Mouse (Mus musculus): Measurements from ENCODE around the gene Mapk9. TPM values are rescaled to one million over a fixed set of nuclear protein-coding genes. Genes with fewer than 3 reads are reported as not detected.

Mapk9 gene
- polyA plus RNA-seq, 1 experiment from 2014 or later = 51.8 TPM

GRCm38 (mm10) chr11:49845958-49846357 lies 593 bp upstream of the Mapk9 start:
- Histone ChIP-seq H3K27ac (ENCODE audit: low read depth, low read length) (no peak overlapping the region; the same call in 1 of the 2 replicates), H3K4me3 (ENCODE audit: low read depth, low read length) (peak overlapping the region; percentile 91), H3K27me3 (ENCODE audit: control insufficient read depth, insufficient read depth, low read length) (no peaks in the 10 kb centered on the region), H3K4me2 (ENCODE audit: low read depth) (peak overlapping the region; percentile 87), H3K9me3 (ENCODE audit: control insufficient read depth, low read length) (no peaks in the 10 kb centered on the region), H3K9ac (ENCODE audit: low read length) (peak overlapping the region; percentile 88), H3K4me1 (ENCODE audit: control insufficient read depth, insufficient read depth, low read length) (peaks cover 13% of the 10 kb centered on the region), H3K36me3 (ENCODE audit: control insufficient read depth, insufficient read depth, low read length) (no peaks in the 10 kb centered on the region)
- DNase-seq (ENCODE audit: low spot score) = no peak
- ATAC-seq (ENCODE audit: insufficient read depth, low FRiP score, low TSS enrichment) = 0 out of 2 replicates have a peak, but pooled peaks have one; percentile 4
- 42% methylated on average over 11 of the region's 11 CpGs for WGBS

- Histone ChIP-seq H3K4me1 (ENCODE audit: control insufficient read depth, insufficient read depth, low read length) (peaks cover 13% of the 10 kb centered on the region), H3K4me2 (ENCODE audit: low read depth) (peak overlapping the region; percentile 87), H3K9ac (ENCODE audit: low read length) (peak overlapping the region; percentile 88), H3K9me3 (ENCODE audit: control insufficient read depth, low read length) (no peaks in the 10 kb centered on the region), H3K27me3 (ENCODE audit: control insufficient read depth, insufficient read depth, low read length) (no peaks in the 10 kb centered on the region), H3K36me3 (ENCODE audit: control insufficient read depth, insufficient read depth, low read length) (no peaks in the 10 kb centered on the region), H3K27ac (ENCODE audit: low read depth, low read length) (peak overlapping the region; percentile 78), H3K4me3 (ENCODE audit: low read depth, low read length) (peak overlapping the region; percentile 91)
- ATAC-seq (ENCODE audit: insufficient read depth, low FRiP score, low TSS enrichment) = no peak
- WGBS = 10% methylated on average over 29 of the region's 29 CpGs
- DNase-seq (ENCODE audit: low spot score) = peak; percentile 39
These were observed 690 bp downstream of the Mapk9 start for GRCm38 (mm10) chr11:49847071-49847810.

GRCm38 (mm10) chr11:49847811-49848078 lies 1.2 kb downstream of the Mapk9 start:
- Histone ChIP-seq H3K9me3 (ENCODE audit: control insufficient read depth, low read length) (no peaks in the 10 kb centered on the region), H3K36me3 (ENCODE audit: control insufficient read depth, insufficient read depth, low read length) (no peaks in the 10 kb centered on the region), H3K4me1 (ENCODE audit: control insufficient read depth, insufficient read depth, low read length) (peaks cover 13% of the 10 kb centered on the region), H3K4me2 (ENCODE audit: low read depth) (peak overlapping the region; percentile 87), H3K27ac (ENCODE audit: low read depth, low read length) (no peak overlapping the region), H3K4me3 (ENCODE audit: low read depth, low read length) (peak overlapping the region; percentile 91; the same call in 1 of the 2 replicates), H3K27me3 (ENCODE audit: control insufficient read depth, insufficient read depth, low read length) (no peaks in the 10 kb centered on the region), H3K9ac (ENCODE audit: low read length) (peak overlapping the region; percentile 88)
- no peak for DNase-seq (ENCODE audit: low spot score)
- no peak for ATAC-seq (ENCODE audit: insufficient read depth, low FRiP score, low TSS enrichment)
- 81% methylated on average over 2 of the region's 2 CpGs for WGBS

DNA sequence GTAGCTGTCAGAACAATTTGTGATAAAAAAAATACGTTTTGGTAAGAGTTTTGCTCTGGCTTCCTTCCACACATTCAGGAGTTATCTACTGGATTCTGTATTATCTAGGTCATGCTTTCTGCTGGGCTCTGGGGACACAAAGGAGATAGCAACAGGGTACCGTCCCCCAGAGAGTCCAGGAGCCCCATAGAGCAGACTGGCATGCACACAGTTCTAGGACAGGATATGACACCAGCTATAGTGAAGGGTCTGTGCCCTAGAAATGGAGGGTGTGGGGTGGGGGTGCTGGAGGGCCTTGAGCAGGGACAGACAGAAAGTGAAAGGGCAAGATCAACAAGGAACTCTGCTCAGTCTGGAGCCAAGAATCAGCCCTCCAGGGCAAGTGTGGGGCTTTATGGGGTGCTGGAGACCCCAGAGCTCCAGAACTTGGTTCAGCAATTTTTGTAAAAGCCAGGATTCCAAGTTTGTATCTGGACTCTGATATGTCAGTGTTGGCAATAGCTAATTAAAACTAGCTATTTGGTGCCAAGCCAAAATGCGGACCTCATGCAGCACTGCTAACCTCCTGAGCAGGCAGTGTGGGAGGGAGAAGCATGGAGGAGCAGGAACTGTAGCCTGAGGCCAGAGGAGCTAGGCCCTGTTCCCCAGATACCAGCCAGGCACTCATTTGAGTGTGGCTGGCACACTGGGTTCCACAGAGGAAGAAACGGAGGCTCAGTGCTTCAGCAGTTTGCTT lies 1.7 kb downstream of the Mapk9 start:
- DNase-seq (ENCODE audit: low spot score) (no peak), ATAC-seq (ENCODE audit: insufficient read depth, low FRiP score, low TSS enrichment) (no peak)
- H3K27ac ChIP-seq (ENCODE audit: low read depth, low read length) = no peak overlapping the region
- WGBS = 74% methylated on average over 4 of the region's 4 CpGs
- no peaks in the 10 kb centered on the region for H3K9me3 ChIP-seq (ENCODE audit: control insufficient read depth, low read length)
- H3K36me3 ChIP-seq (ENCODE audit: control insufficient read depth, insufficient read depth, low read length) = no peaks in the 10 kb centered on the region
- H3K27me3 ChIP-seq (ENCODE audit: control insufficient read depth, insufficient read depth, low read length) = no peaks in the 10 kb centered on the region
- peaks cover 13% of the 10 kb centered on the region for H3K4me1 ChIP-seq (ENCODE audit: control insufficient read depth, insufficient read depth, low read length)
- H3K4me2 ChIP-seq (ENCODE audit: low read depth) = peak overlapping the region; percentile 87; the same call in 1 of the 2 replicates
- no peak overlapping the region for H3K9ac ChIP-seq (ENCODE audit: low read length)
- H3K4me3 ChIP-seq (ENCODE audit: low read depth, low read length) = no peak overlapping the region

GRCm38 (mm10) chr11:49850331-49850730 lies 3.8 kb downstream of the Mapk9 start:
- Histone ChIP-seq H3K36me3 (ENCODE audit: control insufficient read depth, insufficient read depth, low read length) (no peaks in the 10 kb centered on the region), H3K27me3 (ENCODE audit: control insufficient read depth, insufficient read depth, low read length) (no peaks in the 10 kb centered on the region), H3K9me3 (ENCODE audit: control insufficient read depth, low read length) (no peaks in the 10 kb centered on the region), H3K9ac (ENCODE audit: low read length) (no peak overlapping the region), H3K4me2 (ENCODE audit: low read depth) (no peak overlapping the region), H3K4me3 (ENCODE audit: low read depth, low read length) (no peak overlapping the region), H3K4me1 (ENCODE audit: control insufficient read depth, insufficient read depth, low read length) (peaks cover 13% of the 10 kb centered on the region), H3K27ac (ENCODE audit: low read depth, low read length) (no peak overlapping the region)
- no peak for DNase-seq (ENCODE audit: low spot score)
- ATAC-seq (ENCODE audit: insufficient read depth, low FRiP score, low TSS enrichment) = no peak
- WGBS = 91% methylated on average over 7 of the region's 7 CpGs

DNA sequence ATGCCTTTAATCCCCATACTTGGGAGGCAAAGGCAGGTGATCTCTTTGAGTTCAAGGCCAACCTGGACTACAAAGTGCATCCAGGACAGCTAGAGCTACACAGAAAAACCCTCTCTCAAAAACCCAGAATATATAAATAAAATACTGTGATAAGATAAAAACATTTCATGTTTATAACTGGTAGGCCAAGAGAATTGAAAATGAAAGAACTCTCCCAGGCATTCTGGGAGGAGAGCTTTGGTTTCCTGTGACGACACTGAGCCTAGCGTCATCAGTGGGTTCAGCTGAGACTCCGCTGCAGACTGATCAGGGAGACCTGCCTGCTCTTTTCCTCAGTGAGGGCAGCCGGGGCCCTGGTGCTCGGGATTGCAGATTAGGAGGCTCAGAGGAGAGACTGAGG lies 8.6 kb downstream of the Mapk9 start:
- WGBS = 81% methylated on average over 5 of the region's 5 CpGs
- DNase-seq (ENCODE audit: low spot score) (no peak), ATAC-seq (ENCODE audit: insufficient read depth, low FRiP score, low TSS enrichment) (no peak)
- Histone ChIP-seq H3K27me3 (ENCODE audit: control insufficient read depth, insufficient read depth, low read length) (no peaks in the 10 kb centered on the region), H3K9ac (ENCODE audit: low read length) (no peak overlapping the region), H3K36me3 (ENCODE audit: control insufficient read depth, insufficient read depth, low read length) (no peaks in the 10 kb centered on the region), H3K4me3 (ENCODE audit: low read depth, low read length) (no peak overlapping the region), H3K4me1 (ENCODE audit: control insufficient read depth, insufficient read depth, low read length) (no peaks in the 10 kb centered on the region), H3K9me3 (ENCODE audit: control insufficient read depth, low read length) (no peaks in the 10 kb centered on the region), H3K4me2 (ENCODE audit: low read depth) (no peak overlapping the region), H3K27ac (ENCODE audit: low read depth, low read length) (no peak overlapping the region)

- Histone ChIP-seq H3K4me1 (ENCODE audit: control insufficient read depth, insufficient read depth, low read length) (no peaks in the 10 kb centered on the region), H3K4me3 (ENCODE audit: low read depth, low read length) (no peak overlapping the region), H3K27ac (ENCODE audit: low read depth, low read length) (no peak overlapping the region), H3K36me3 (ENCODE audit: control insufficient read depth, insufficient read depth, low read length) (no peaks in the 10 kb centered on the region), H3K9me3 (ENCODE audit: control insufficient read depth, low read length) (no peaks in the 10 kb centered on the region), H3K4me2 (ENCODE audit: low read depth) (no peak overlapping the region), H3K9ac (ENCODE audit: low read length) (no peak overlapping the region), H3K27me3 (ENCODE audit: control insufficient read depth, insufficient read depth, low read length) (no peaks in the 10 kb centered on the region)
- ATAC-seq (ENCODE audit: insufficient read depth, low FRiP score, low TSS enrichment) = no peak
- no peak for DNase-seq (ENCODE audit: low spot score)
- WGBS = 91% methylated on average over 4 of the region's 4 CpGs
These were observed 14.6 kb downstream of the Mapk9 start for GRCm38 (mm10) chr11:49861139-49861538.

- no peak overlapping the region for H3K4me3 ChIP-seq (ENCODE audit: low read depth, low read length)
- no peaks in the 10 kb centered on the region for H3K4me1 ChIP-seq (ENCODE audit: control insufficient read depth, insufficient read depth, low read length)
- no peaks in the 10 kb centered on the region; the same call in 1 of the 2 replicates for H3K36me3 ChIP-seq (ENCODE audit: control insufficient read depth, insufficient read depth, low read length)
- H3K9ac ChIP-seq (ENCODE audit: low read length) = no peak overlapping the region
- H3K4me2 ChIP-seq (ENCODE audit: low read depth) = no peak overlapping the region
- H3K27me3 ChIP-seq (ENCODE audit: control insufficient read depth, insufficient read depth, low read length) = no peaks in the 10 kb centered on the region
- H3K9me3 ChIP-seq (ENCODE audit: control insufficient read depth, low read length) = no peaks in the 10 kb centered on the region
- ATAC-seq (ENCODE audit: insufficient read depth, low FRiP score, low TSS enrichment) = no peak
- no peak overlapping the region for H3K27ac ChIP-seq (ENCODE audit: low read depth, low read length)
- DNase-seq (ENCODE audit: low spot score) = no peak
These were observed 17.4 kb downstream of the Mapk9 start for GRCm38 (mm10) chr11:49863926-49864325.

- Histone ChIP-seq H3K4me2 (ENCODE audit: low read depth) (no peak overlapping the region), H3K9me3 (ENCODE audit: control insufficient read depth, low read length) (no peaks in the 10 kb centered on the region), H3K27ac (ENCODE audit: low read depth, low read length) (no peak overlapping the region), H3K27me3 (ENCODE audit: control insufficient read depth, insufficient read depth, low read length) (no peaks in the 10 kb centered on the region), H3K4me3 (ENCODE audit: low read depth, low read length) (no peak overlapping the region), H3K9ac (ENCODE audit: low read length) (no peak overlapping the region), H3K4me1 (ENCODE audit: control insufficient read depth, insufficient read depth, low read length) (no peaks in the 10 kb centered on the region), H3K36me3 (ENCODE audit: control insufficient read depth, insufficient read depth, low read length) (no peaks in the 10 kb centered on the region; the same call in 1 of the 2 replicates)
- WGBS = 91% methylated on average over 5 of the region's 5 CpGs
- DNase-seq (ENCODE audit: low spot score) = no peak
- ATAC-seq (ENCODE audit: insufficient read depth, low FRiP score, low TSS enrichment) = no peak
These were observed 20.8 kb downstream of the Mapk9 start for GRCm38 (mm10) chr11:49867320-49867719.

Measured in neural tube, embryonic 11.5 days (tissue).